Mouse (Mus musculus) thymus, adult 2 months (tissue): ENCODE data around the gene Hist1h4k. TPM values are rescaled to one million over a fixed set of nuclear protein-coding genes. Genes with fewer than 3 reads are reported as not detected.
"Not testable (repeated sequence)": the region's sequence is repeated elsewhere in the genome, so short reads cannot be mapped to it uniquely, and the experiment has no call there.

Experiments used
- DNase-seq: peaks from one replicate; pipeline ENCODE4 v3.0.0; 2021
- H3K27ac ChIP-seq: fragments of 200-500 bp; 2 replicates; pipeline ENCODE4 v1.5.1; 2012; ENCODE audit warnings: low read length, control low read depth; ENCODE audit not compliant: control insufficient read depth, insufficient read depth
- H3K27me3 ChIP-seq: fragments of 200-500 bp; 2 replicates; pipeline ENCODE4 v1.6.1; 2012; ENCODE audit warnings: mild to moderate bottlenecking, low read length, moderate library complexity, mixed read lengths; ENCODE audit not compliant: control insufficient read depth, insufficient read depth
- H3K36me3 ChIP-seq: fragments of 200-500 bp; 2 replicates; pipeline ENCODE4 v1.6.1; 2012; ENCODE audit warnings: mild to moderate bottlenecking, low read length, moderate library complexity; ENCODE audit not compliant: control insufficient read depth, insufficient read depth
- H3K4me1 ChIP-seq: fragments of 200-500 bp; replicated peaks from 2 replicates; pipeline ENCODE4 v1.6.1; 2012; ENCODE audit warnings: low read length; ENCODE audit not compliant: control insufficient read depth, insufficient read depth
- H3K4me3 ChIP-seq: fragments of 200-500 bp; 2 replicates; pipeline ENCODE4 v1.5.1; 2012; ENCODE audit warnings: mild to moderate bottlenecking, low read length, control low read depth, moderate library complexity; ENCODE audit not compliant: control insufficient read depth, insufficient read depth
- CTCF ChIP-seq: fragments of 200-500 bp; IDR thresholded peaks from 2 replicates; pipeline ENCODE4 v1.5.1; 2012; ENCODE audit warnings: mild to moderate bottlenecking, control low read depth, low read length, moderate library complexity, borderline replicate concordance; ENCODE audit not compliant: control insufficient read depth, poor library complexity, insufficient read depth; ENCODE audit errors: extremely low read depth
- POLR2A ChIP-seq: fragments of 200-500 bp; IDR thresholded peaks from 2 replicates; pipeline ENCODE4 v1.6.1; 2012; ENCODE audit warnings: mild to moderate bottlenecking, low read length, control low read depth, moderate library complexity; ENCODE audit not compliant: control insufficient read depth, poor library complexity, insufficient read depth; ENCODE audit errors: extremely low read depth
- WGBS: fragments of 180-500 bp; shearing (Covaris S2); methylation state at CpG from one replicate; pipeline ENCODE4 v1.1.7; 2018; 5-methylcytosine and 5-hydroxymethylcytosine counted together
- polyA plus RNA-seq: library from polyadenylated mRNA; depleted of rRNA; stranded (reverse); fragments of >200 nt; gene quantifications from 2 replicates; pipeline ENCODE4 v1.2.3, GENCODE M21; 2012; rRNA removed

Hist1h4k gene
- 257 and 302 TPM in 2 replicates for polyA plus RNA-seq

DNA sequence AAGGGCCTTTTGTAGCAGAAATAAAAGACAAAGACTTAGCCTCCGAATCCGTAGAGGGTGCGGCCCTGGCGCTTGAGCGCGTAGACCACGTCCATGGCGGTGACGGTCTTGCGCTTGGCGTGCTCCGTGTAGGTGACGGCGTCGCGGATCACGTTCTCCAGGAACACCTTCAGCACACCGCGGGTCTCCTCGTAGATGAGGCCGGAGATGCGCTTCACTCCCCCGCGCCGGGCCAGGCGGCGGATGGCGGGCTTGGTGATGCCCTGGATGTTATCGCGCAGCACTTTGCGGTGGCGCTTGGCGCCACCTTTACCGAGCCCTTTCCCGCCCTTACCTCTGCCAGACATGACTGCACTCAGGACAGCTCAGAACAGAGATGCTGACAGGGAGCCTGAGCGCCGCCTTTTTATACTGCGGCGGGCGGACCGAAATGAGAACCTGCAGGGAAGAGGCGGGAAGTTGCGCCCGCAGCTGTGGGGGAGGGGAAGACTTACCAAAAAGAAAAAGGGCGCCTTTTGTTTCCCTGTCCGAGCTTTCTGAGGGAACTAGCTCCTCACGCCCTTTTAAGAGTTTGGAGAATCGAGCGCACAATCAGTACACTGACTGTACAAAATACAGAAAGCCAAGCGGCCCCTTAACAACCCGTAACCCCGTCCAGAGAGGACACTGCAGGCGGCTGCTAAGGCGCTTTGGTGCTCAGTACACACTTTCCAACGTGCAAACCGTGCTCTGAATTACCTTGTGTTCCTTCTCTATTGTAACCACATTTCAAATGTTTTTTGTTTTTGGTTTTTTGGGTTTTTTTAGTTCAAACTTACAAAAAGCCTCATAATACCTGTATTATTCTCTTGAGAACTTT, at the start of gene Hist1h4k:
Gene Hist1h4k (minus strand): TSS at position 347 of the 859 bp plus-strand sequence.
- not testable (repeated sequence) for H3K27me3 ChIP-seq, H3K36me3 ChIP-seq, H3K4me1 ChIP-seq
- TF ChIP-seq POLR2A: peak; percentile 84
- Histone ChIP-seq H3K4me3 (peak within 1 kb of the TSS; percentile 61), H3K27ac (peak within 1 kb of the TSS; percentile 96)
- peak; percentile 96 for DNase-seq
- WGBS: under 1% methylated on average over 46 of the region's 56 CpGs

GRCm38 (mm10) chr13:21797163-21797562, 46.9 kb upstream of the Hist1h4k start:
- not testable (repeated sequence) for H3K36me3 ChIP-seq, H3K4me1 ChIP-seq, H3K27me3 ChIP-seq, H3K4me3 ChIP-seq, DNase-seq, H3K27ac ChIP-seq

GRCm38 (mm10) chr13:21795584-21795983, 45.3 kb upstream of the Hist1h4k start:
- no peak for DNase-seq
- H3K4me3 ChIP-seq: no peak overlapping the region
- WGBS: 95% methylated on average over 7 of the region's 7 CpGs
- H3K27me3 ChIP-seq: no peaks in the 10 kb centered on the region
- TF ChIP-seq CTCF: no peak
- TF ChIP-seq POLR2A: no peak
- no peaks in the 10 kb centered on the region for H3K4me1 ChIP-seq
- H3K27ac ChIP-seq: no peak overlapping the region
- no peaks in the 10 kb centered on the region for H3K36me3 ChIP-seq

DNA sequence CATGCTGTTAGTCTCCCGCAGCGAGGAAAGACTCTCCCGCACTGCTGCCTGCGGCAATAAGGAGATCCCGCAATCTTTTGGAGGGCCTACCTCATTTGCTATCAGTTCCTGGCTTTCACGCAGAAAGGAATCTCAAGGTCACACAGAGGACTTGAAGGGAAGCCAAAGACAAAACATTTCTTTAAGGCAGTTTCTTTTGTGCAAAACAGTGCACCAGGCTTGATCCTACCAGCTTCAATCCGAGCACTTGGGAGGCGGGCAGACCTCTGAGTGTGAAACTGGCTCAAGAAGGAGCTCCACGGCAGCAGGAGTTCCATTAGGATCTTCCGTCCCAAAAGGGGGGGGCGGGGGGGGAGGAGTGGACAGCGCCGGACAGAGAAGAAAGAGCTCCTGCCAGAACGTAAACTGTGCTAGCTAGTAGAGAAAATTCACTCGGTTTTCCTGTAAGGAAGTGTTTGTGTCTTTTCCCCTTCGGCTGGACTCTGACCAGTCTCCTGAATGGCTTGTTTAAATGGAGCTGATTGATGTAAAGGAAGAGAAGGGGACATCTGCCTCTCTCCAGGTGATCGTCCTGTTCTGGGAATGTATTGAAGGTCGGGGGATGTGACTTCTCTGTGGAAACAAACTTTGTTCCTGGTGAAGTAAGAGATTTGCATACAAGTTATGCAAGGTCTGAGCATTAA, 40.4 kb upstream of the Hist1h4k start:
- H3K36me3 ChIP-seq: no peaks in the 10 kb centered on the region
- no peak overlapping the region for H3K27ac ChIP-seq
- H3K4me3 ChIP-seq: no peak overlapping the region
- no peaks in the 10 kb centered on the region for H3K4me1 ChIP-seq
- TF ChIP-seq POLR2A: no peak
- TF ChIP-seq CTCF: no peak
- WGBS: 73% methylated on average over 18 of the region's 18 CpGs
- DNase-seq: no peak
- no peaks in the 10 kb centered on the region for H3K27me3 ChIP-seq

GRCm38 (mm10) chr13:21789925-21790324, 39.6 kb upstream of the Hist1h4k start:
- TF ChIP-seq POLR2A (no peak), CTCF (no peak)
- H3K4me1 ChIP-seq: no peaks in the 10 kb centered on the region
- no peaks in the 10 kb centered on the region for H3K27me3 ChIP-seq
- WGBS: 62% methylated on average over 6 of the region's 6 CpGs
- H3K36me3 ChIP-seq: no peaks in the 10 kb centered on the region
- no peak overlapping the region for H3K4me3 ChIP-seq
- no peak overlapping the region for H3K27ac ChIP-seq
- no peak for DNase-seq

- Histone ChIP-seq H3K36me3 (no peaks in the 10 kb centered on the region), H3K4me1 (peaks cover 5% of the 10 kb centered on the region), H3K4me3 (0 out of 2 replicates have a peak overlapping the region, but pooled peaks have one; percentile 27), H3K27ac (peak overlapping the region; percentile 57), H3K27me3 (no peaks in the 10 kb centered on the region)
- 32% methylated on average over 15 of the region's 21 CpGs for WGBS
- no peak for DNase-seq
- no peak for TF ChIP-seq POLR2A
- TF ChIP-seq CTCF: no peak
Measured at GRCm38 (mm10) chr13:21787760-21788593, 37.7 kb upstream of the Hist1h4k start.

DNA sequence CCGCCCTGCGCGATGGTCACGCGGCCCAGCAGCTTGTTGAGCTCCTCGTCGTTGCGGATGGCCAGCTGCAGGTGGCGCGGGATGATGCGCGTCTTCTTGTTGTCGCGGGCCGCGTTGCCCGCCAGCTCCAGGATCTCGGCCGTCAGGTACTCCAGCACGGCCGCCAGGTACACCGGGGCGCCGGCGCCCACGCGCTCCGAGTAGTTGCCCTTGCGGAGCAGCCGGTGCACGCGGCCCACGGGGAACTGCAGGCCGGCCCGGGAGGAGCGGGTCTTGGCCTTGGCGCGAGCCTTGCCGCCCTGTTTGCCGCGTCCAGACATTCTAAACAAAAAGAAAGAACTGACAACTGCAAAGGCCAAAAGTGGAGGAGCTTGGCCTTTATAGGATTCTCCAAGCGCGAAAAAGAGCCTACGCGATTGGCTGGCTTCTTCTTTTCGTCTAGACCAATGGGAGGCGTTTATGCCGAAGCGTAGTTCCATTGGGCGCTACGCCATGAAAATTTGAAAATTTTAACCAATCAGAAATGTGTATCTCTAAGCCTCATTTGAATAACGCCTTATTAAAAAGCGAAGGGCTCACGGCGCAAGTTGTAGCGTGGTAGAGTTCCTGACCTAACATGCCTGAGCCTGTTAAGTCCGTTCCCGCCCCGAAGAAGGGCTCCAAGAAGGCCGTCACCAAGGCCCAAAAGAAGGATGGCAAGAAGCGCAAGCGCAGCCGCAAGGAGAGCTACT, 36.8 kb upstream of the Hist1h4k start, which contains the start of the genes Hist1h2an and Hist1h2bp:
Gene Hist1h2an (minus strand): TSS at position 320 of the 731 bp plus-strand sequence.
Gene Hist1h2bp (plus strand): TSS at position 563 of the 731 bp plus-strand sequence.
- Histone ChIP-seq H3K27ac (peak within 1 kb of the TSS; percentile 89), H3K4me3 (peak within 1 kb of the TSS; percentile 55)
- not testable (repeated sequence) for H3K4me1 ChIP-seq, H3K27me3 ChIP-seq, H3K36me3 ChIP-seq
- under 1% methylated on average over 42 of the region's 63 CpGs for WGBS
- peak; percentile 83 for DNase-seq
